Mouse (Mus musculus) CH12.LX (cell line): Measurements from ENCODE around the gene Gm5934.
"Not testable (repeated sequence)": the region's sequence is repeated elsewhere in the genome, so short reads cannot be mapped to it uniquely, and the experiment has no call there.

Experiments used
- CHD2 ChIP-seq: IDR thresholded peaks from 2 replicates; pipeline ENCODE4 v1.6.1; 2011; ENCODE audit warnings: low read length, improper control_type of control experiment
- CTCF ChIP-seq, 2 experiments: IDR thresholded peaks in 1 of 2; conservative IDR thresholded peaks in 1 of 2; 2 replicates each; pipeline ENCODE4 v1.5.1; 2011 to 2012; ENCODE audit warnings: low read depth in 2 of 2, low read length in 2 of 2, improper control_type of control experiment in 1 of 2, inconsistent platforms in 1 of 2, mild to moderate bottlenecking in 1 of 2, moderate library complexity in 1 of 2
- E2F4 ChIP-seq: IDR thresholded peaks from 2 replicates; pipeline ENCODE4 v1.6.1; 2011; ENCODE audit warnings: low read depth, low read length, improper control_type of control experiment; ENCODE audit not compliant: insufficient replicate concordance
- EP300 ChIP-seq: IDR thresholded peaks from 2 replicates; pipeline ENCODE4 v1.6.1; 2011; ENCODE audit warnings: low read length, improper control_type of control experiment
- HCFC1 ChIP-seq: IDR thresholded peaks from 2 replicates; pipeline ENCODE4 v1.6.1; 2012; ENCODE audit warnings: low read depth, mild to moderate bottlenecking, inconsistent platforms, low read length, improper control_type of control experiment
- NRF1 ChIP-seq: IDR thresholded peaks from 2 replicates; pipeline ENCODE4 v1.6.1; 2014; ENCODE audit warnings: low read depth, mild to moderate bottlenecking, inconsistent platforms, low read length, improper control_type of control experiment, moderate library complexity
- RAD21 ChIP-seq: IDR thresholded peaks from 2 replicates; pipeline ENCODE4 v1.6.1; 2011; ENCODE audit warnings: low read depth, mild to moderate bottlenecking, low read length, improper control_type of control experiment, moderate library complexity
- TCF12 ChIP-seq: IDR thresholded peaks from 2 replicates; pipeline ENCODE4 v1.6.1; 2014; ENCODE audit warnings: low read depth, mild to moderate bottlenecking, inconsistent platforms, low read length, improper control_type of control experiment
- USF1 ChIP-seq: IDR thresholded peaks from 2 replicates; pipeline ENCODE4 v1.6.1; 2014; ENCODE audit warnings: low read depth, mild to moderate bottlenecking, inconsistent platforms, low read length, improper control_type of control experiment

- not testable (repeated sequence) for TF ChIP-seq EP300; CTCF (conservative IDR thresholded peaks at IDR 0.05 in 1 of 2, IDR thresholded peaks at IDR 0.05 in 1 of 2; ENCODE audit: low read depth in 2 of 2, low read length in 2 of 2); HCFC1; NRF1; TCF12; USF1; CHD2; E2F4; RAD21
Observed at GRCm38 (mm10) chrX:24500660-24501059, at the start of gene Gm5934.
